Mouse (Mus musculus) activated CD4-positive, CD25-positive, alpha-beta regulatory T cell (primary cell): ENCODE data around the gene Unc93a. TPM values are rescaled to one million over a fixed set of nuclear protein-coding genes. Genes with fewer than 3 reads are reported as not detected.

Experiments used
- polyA plus RNA-seq, 2 experiments: library from polyadenylated mRNA; unstranded; fragments of 100-300 nt; shearing (Covaris generic); gene quantifications; one replicate each; pipeline ENCODE4 v1.2.1; 2017

Gene Unc93a
- polyA plus RNA-seq: under 1 TPM in 1 of 2 experiments, not detected in 1; 0.09 TPM

GRCm38 (mm10) chr17:13131710-13132109, at the start of gene Unc93a:
Gene Unc93a (minus strand): TSS chr17:13131810.

GRCm38 (mm10) chr17:13060804-13061203, 70.8 kb downstream of the Unc93a start, which contains the start of gene Tcp10b:
Gene Tcp10b (plus strand): TSS chr17:13061104.

Other genes with a start within 250 kb of the Unc93a start
- gene Pnldc1, start 221.6 kb downstream of the Unc93a start, polyA plus RNA-seq: under 1 TPM; 0.67 to 0.85 TPM
- gene Tcp1, start 216.1 kb downstream of the Unc93a start, polyA plus RNA-seq: 100 to 1,000 TPM; 188 to 268 TPM
- gene Mrpl18, start 215.5 kb downstream of the Unc93a start, polyA plus RNA-seq: 100 to 1,000 TPM; 145 to 152 TPM
- gene Acat3, start 191.2 kb downstream of the Unc93a start, polyA plus RNA-seq: 1 to 10 TPM in 1 of 2 experiments, under 1 TPM in 1; 0.35 to 4.4 TPM
- gene Acat2, start 171.1 kb downstream of the Unc93a start, polyA plus RNA-seq: 10 to 100 TPM; 33.7 to 49.3 TPM
- gene Wtap, start 137.6 kb downstream of the Unc93a start, polyA plus RNA-seq: 10 to 100 TPM; 87.4 to 88.3 TPM
- 100 to 1,000 TPM; 107 to 120 TPM for gene Sod2, start 125.0 kb downstream of the Unc93a start, polyA plus RNA-seq
- gene Gpr31b, start 79.5 kb downstream of the Unc93a start, polyA plus RNA-seq: not detected
- under 1 TPM in 1 of 2 experiments, not detected in 1; 0.64 TPM for gene Tcp10b, start 70.7 kb downstream of the Unc93a start, polyA plus RNA-seq
- under 1 TPM in 1 of 2 experiments, not detected in 1; 0.39 TPM for gene Smok2a, start 89.4 kb upstream of the Unc93a start, polyA plus RNA-seq
- gene Smok2b, start 98.4 kb upstream of the Unc93a start, polyA plus RNA-seq: 1 to 10 TPM in 1 of 2 experiments, not detected in 1; 1.2 TPM
- under 1 TPM in 1 of 2 experiments, not detected in 1; 0.10 TPM for gene Tcp10c, start 222.8 kb upstream of the Unc93a start, polyA plus RNA-seq